Mouse (Mus musculus): ENCODE measurements around the gene Kbtbd4. TPM values are rescaled to one million over a fixed set of nuclear protein-coding genes. Genes with fewer than 3 reads are reported as not detected.
A peak's percentile ranks its signal among the peaks of the same experiment; 100 is the strongest.

Kbtbd4 gene
- polyA plus RNA-seq, 1 experiment from 2014 or later: 12.0 TPM

DNA sequence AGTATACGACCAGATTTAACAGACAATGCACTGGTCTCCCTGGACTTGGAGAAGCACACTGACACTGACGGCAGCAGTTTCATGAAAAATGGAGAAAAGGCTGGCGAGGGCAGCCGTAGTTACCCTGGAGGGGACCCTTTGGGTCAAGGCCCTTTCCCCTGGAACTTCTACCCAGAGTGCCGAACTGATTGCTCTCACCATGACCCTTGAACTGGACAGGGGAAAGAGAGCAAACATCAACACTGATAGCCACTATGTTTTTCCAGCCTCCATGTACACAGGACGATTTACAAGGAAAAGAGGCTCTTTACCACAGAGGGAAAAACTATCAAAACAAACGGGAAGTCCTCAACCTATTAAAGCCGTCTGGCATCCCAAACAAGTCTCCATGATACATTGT is 27.3 kb downstream of the Kbtbd4 start:
- H3K9ac ChIP-seq (ENCODE audit: low read depth, low read length): no peak overlapping the region
- no peak overlapping the region for H3K4me2 ChIP-seq (replicated peaks; ENCODE audit: low read depth)
- TF ChIP-seq CTCF (IDR thresholded peaks at IDR 0.05; ENCODE audit: low read depth): no peak
- no peak for ATAC-seq
- H3K27me3 ChIP-seq (replicated peaks; ENCODE audit: control insufficient read depth, insufficient read depth, low read length): no peaks in the 10 kb centered on the region
- no peak overlapping the region for H3K4me3 ChIP-seq (ENCODE audit: low read depth, low read length)
- H3K36me3 ChIP-seq (ENCODE audit: control insufficient read depth, insufficient read depth): no peaks in the 10 kb centered on the region
- H3K4me1 ChIP-seq (replicated peaks; ENCODE audit: control insufficient read depth, insufficient read depth, low read length): no peaks in the 10 kb centered on the region
- no peak overlapping the region for H3K27ac ChIP-seq (ENCODE audit: low read depth, low read length)
- no peaks in the 10 kb centered on the region for H3K9me3 ChIP-seq (ENCODE audit: control insufficient read depth)
- 38% methylated on average over 8 of the region's 8 CpGs for WGBS

DNA sequence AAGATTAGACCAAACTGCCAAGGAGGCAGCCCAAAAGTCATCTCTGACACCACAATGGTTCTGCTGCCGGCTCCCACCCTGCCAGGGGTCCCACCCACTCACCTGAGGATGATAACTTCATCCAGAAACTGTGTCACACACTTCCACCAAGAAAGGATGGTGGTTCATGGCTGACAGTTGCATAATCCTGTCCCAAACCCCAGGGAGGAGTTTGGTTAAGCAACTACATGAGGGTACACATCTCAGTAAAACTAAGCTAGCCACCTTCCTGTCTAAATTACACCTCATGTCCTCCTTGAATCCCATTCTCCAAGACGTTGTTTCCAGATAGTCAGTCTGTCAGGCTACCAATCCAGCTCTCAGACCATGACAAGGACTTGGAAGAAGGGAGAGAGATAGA is 27.7 kb downstream of the Kbtbd4 start:
- 46% methylated on average over 2 of the region's 2 CpGs for WGBS
- no peak for TF ChIP-seq CTCF (IDR thresholded peaks at IDR 0.05; ENCODE audit: low read depth)
- H3K4me3 ChIP-seq (ENCODE audit: low read depth, low read length): no peak overlapping the region
- H3K27me3 ChIP-seq (replicated peaks; ENCODE audit: control insufficient read depth, insufficient read depth, low read length): no peaks in the 10 kb centered on the region
- no peaks in the 10 kb centered on the region for H3K36me3 ChIP-seq (ENCODE audit: control insufficient read depth, insufficient read depth)
- no peak overlapping the region for H3K9ac ChIP-seq (ENCODE audit: low read depth, low read length)
- H3K27ac ChIP-seq (ENCODE audit: low read depth, low read length): no peak overlapping the region
- H3K4me2 ChIP-seq (replicated peaks; ENCODE audit: low read depth): no peak overlapping the region
- no peaks in the 10 kb centered on the region for H3K4me1 ChIP-seq (replicated peaks; ENCODE audit: control insufficient read depth, insufficient read depth, low read length)
- no peaks in the 10 kb centered on the region for H3K9me3 ChIP-seq (ENCODE audit: control insufficient read depth)
- no peak for ATAC-seq

DNA sequence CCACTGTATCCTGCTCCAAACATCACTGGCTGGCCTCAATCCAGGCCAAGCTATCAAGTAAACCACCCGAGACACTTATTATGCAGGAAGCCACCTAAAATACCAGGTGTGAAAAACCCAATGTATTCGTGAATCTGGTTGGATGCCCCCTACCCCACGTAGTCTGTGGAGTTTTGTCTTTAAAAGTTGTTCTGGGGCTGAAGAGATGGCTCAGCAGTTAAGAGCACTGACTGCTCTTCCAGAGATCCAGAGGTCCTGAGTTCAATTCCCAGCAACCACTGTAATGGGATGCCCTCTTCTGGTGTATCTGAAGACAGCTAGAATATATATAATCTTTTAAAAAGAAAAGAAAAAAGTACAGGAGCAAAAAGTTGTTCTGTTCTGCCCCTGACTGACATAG is 33.8 kb downstream of the Kbtbd4 start:
- H3K4me1 ChIP-seq (replicated peaks; ENCODE audit: control insufficient read depth, insufficient read depth, low read length): 0 out of 2 replicates have a peak, but pooled peaks cover 7% of the 10 kb centered on the region
- H3K9me3 ChIP-seq (ENCODE audit: control insufficient read depth): no peaks in the 10 kb centered on the region
- WGBS: 70% methylated on average over 3 of the region's 3 CpGs
- no peak for ATAC-seq
- no peak overlapping the region for H3K9ac ChIP-seq (ENCODE audit: low read depth, low read length)
- H3K27ac ChIP-seq (ENCODE audit: low read depth, low read length): no peak overlapping the region
- TF ChIP-seq CTCF (IDR thresholded peaks at IDR 0.05; ENCODE audit: low read depth): no peak
- H3K36me3 ChIP-seq (ENCODE audit: control insufficient read depth, insufficient read depth): no peaks in the 10 kb centered on the region
- no peak overlapping the region for H3K4me3 ChIP-seq (ENCODE audit: low read depth, low read length)
- H3K27me3 ChIP-seq (replicated peaks; ENCODE audit: control insufficient read depth, insufficient read depth, low read length): no peaks in the 10 kb centered on the region
- H3K4me2 ChIP-seq (replicated peaks; ENCODE audit: low read depth): no peak overlapping the region

DNA sequence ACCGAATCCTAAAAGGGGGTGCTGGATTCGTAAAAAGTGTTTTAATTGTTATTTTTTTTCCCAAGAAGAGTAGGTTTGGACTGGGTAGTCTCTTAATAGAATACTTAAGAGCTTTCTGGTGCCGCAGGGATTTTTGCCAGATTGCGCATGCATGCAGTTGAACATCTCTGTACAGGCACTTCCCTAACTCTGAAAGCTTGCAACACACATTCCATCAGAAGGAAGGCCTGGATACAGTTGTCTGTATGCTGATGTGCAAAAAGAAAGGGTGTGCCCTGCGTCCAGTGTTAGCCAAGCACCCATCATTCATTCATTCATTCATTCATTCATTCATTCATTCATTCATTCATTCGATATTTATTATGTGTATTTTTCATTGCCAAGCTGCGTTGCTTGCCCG is 35.2 kb downstream of the Kbtbd4 start:
- Histone ChIP-seq H3K4me1 (replicated peaks; ENCODE audit: control insufficient read depth, insufficient read depth, low read length) (0 out of 2 replicates have a peak, but pooled peaks cover 7% of the 10 kb centered on the region), H3K27me3 (replicated peaks; ENCODE audit: control insufficient read depth, insufficient read depth, low read length) (no peaks in the 10 kb centered on the region), H3K4me3 (ENCODE audit: low read depth, low read length) (peak overlapping the region; percentile 83), H3K27ac (ENCODE audit: low read depth, low read length) (peak overlapping the region; percentile 93; the same call in 1 of the 2 replicates), H3K4me2 (replicated peaks; ENCODE audit: low read depth) (peak overlapping the region; percentile 75), H3K9me3 (ENCODE audit: control insufficient read depth) (no peaks in the 10 kb centered on the region), H3K9ac (ENCODE audit: low read depth, low read length) (0 out of 2 replicates have a peak overlapping the region, but pooled peaks have one; percentile 93), H3K36me3 (ENCODE audit: control insufficient read depth, insufficient read depth) (no peaks in the 10 kb centered on the region)
- no peak for ATAC-seq
- WGBS: 44% methylated on average over 8 of the region's 8 CpGs
- TF ChIP-seq CTCF (IDR thresholded peaks at IDR 0.05; ENCODE audit: low read depth): no peak

DNA sequence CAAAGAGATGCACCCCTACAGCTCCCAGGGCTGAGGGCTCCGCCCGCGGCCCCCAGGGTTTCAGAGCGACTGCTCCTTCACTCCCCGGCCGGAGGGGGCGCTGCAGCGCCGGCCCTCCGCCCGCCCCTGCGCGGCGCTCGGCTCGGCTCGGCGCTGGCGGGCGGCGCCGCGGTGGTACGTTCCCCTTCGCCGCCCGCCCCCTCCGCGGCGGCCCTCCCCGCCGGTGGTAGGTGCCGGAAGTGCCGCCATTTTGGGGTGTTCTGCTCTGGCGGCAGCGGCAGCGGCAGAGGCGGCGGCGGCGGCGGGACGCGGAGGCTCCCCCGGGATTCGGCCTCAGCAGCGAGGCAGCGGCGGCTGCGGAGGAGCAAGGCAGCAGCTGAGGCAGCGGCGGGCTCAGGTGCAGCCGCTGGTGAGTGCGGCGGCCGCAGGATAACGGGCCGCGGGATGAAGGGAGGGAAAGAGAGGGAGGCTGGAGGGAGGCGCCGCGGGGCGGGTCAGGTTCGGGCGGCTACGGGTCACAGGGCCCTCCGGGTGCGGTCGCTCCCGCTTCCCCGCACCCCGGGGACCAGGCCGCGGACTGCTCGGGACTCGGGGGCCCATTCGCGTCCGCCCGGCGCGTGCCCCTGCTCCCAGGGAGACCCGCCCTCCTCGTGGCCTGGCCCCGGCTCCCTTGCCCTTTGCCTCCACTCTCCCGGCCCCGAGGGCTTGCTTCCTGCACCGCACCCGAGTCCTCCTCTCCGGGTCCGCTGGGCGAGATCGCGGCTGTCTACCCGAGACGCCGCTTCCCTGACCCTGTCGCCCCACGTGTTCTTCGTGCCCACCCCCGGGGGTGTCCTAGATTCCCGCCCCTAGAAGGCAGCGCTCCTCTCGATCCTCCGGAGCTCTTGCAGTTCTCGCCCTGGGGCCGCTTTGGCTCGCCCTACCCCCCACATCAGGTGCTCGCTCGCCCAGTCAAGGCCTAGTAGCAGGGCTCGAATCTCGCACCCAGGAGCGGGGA is 36.0 kb downstream of the Kbtbd4 start, which contains the start of gene Celf1:
Gene Celf1 (plus strand): TSS at position 150 of the 997 bp plus-strand sequence.
- no peaks in the 10 kb centered on the region for H3K9me3 ChIP-seq (ENCODE audit: control insufficient read depth)
- H3K36me3 ChIP-seq (ENCODE audit: control insufficient read depth, insufficient read depth): no peaks in the 10 kb centered on the region
- TF ChIP-seq CTCF (IDR thresholded peaks at IDR 0.05; ENCODE audit: low read depth): peak; percentile 68
- peak within 1 kb of the TSS; percentile 93 for H3K27ac ChIP-seq (ENCODE audit: low read depth, low read length)
- 0 out of 2 replicates have a peak, but pooled peaks cover 7% of the 10 kb centered on the region for H3K4me1 ChIP-seq (replicated peaks; ENCODE audit: control insufficient read depth, insufficient read depth, low read length)
- peak within 1 kb of the TSS; percentile 75 for H3K4me2 ChIP-seq (replicated peaks; ENCODE audit: low read depth)
- no peaks in the 10 kb centered on the region for H3K27me3 ChIP-seq (replicated peaks; ENCODE audit: control insufficient read depth, insufficient read depth, low read length)
- peak; percentile 96 for ATAC-seq
- H3K9ac ChIP-seq (ENCODE audit: low read depth, low read length): peak within 1 kb of the TSS; percentile 93
- peak within 1 kb of the TSS; percentile 83 for H3K4me3 ChIP-seq (ENCODE audit: low read depth, low read length)
- under 1% methylated on average over 73 of the region's 113 CpGs for WGBS

DNA sequence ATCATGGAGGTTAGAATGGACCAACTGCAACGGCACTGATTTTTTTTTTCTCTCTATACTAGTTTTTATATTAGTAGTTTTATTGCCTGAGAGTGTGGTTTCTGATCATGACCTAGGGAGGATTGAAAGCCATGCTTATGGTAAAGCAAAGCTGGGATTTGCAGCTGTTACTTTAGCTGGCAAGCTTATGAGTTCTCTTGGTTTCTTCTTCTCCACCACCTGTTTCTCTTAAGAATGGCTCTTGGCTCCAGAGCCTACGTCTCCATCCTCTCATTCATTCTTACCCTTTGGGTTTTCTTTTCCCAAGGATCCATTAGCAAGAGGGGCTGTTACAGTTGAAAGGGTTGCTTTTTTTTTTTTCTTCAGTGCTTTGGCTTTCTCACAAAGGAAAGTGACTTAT is 37.2 kb downstream of the Kbtbd4 start:
- Histone ChIP-seq H3K27ac (ENCODE audit: low read depth, low read length) (no peak overlapping the region), H3K27me3 (replicated peaks; ENCODE audit: control insufficient read depth, insufficient read depth, low read length) (no peaks in the 10 kb centered on the region), H3K9me3 (ENCODE audit: control insufficient read depth) (no peaks in the 10 kb centered on the region), H3K9ac (ENCODE audit: low read depth, low read length) (0 out of 2 replicates have a peak overlapping the region, but pooled peaks have one; percentile 93), H3K4me2 (replicated peaks; ENCODE audit: low read depth) (peak overlapping the region; percentile 75), H3K4me1 (replicated peaks; ENCODE audit: control insufficient read depth, insufficient read depth, low read length) (0 out of 2 replicates have a peak, but pooled peaks cover 7% of the 10 kb centered on the region), H3K4me3 (ENCODE audit: low read depth, low read length) (peak overlapping the region; percentile 83), H3K36me3 (ENCODE audit: control insufficient read depth, insufficient read depth) (no peaks in the 10 kb centered on the region)
- ATAC-seq: no peak
- no peak for TF ChIP-seq CTCF (IDR thresholded peaks at IDR 0.05; ENCODE audit: low read depth)
- WGBS: 46% methylated on average over 2 of the region's 2 CpGs

Data from intestine, postnatal 0 days (tissue).